Mouse (Mus musculus) hindbrain, embryonic 12.5 days (tissue): ENCODE results near the gene Fam83c. TPM values are rescaled to one million over a fixed set of nuclear protein-coding genes. Genes with fewer than 3 reads are reported as not detected.
"Not testable (repeated sequence)": the region's sequence is repeated elsewhere in the genome, so short reads cannot be mapped to it uniquely, and the experiment has no call there.

Experiments
- ATAC-seq: fragments of 200-750 bp; cut with Nextera tagmentation; 2 replicates; pipeline ENCODE4 v1.8.0; 2017; ENCODE audit warnings: moderate TSS enrichment; ENCODE audit not compliant: low FRiP score
- H3K27ac ChIP-seq: fragments of 300-500 bp; sonication (generic); 2 replicates; pipeline ENCODE4 v1.5.1; 2016; ENCODE audit warnings: mild to moderate bottlenecking
- H3K27me3 ChIP-seq: fragments of 300-500 bp; sonication (generic); 2 replicates; pipeline ENCODE4 v1.6.1; 2016; ENCODE audit warnings: mild to moderate bottlenecking
- H3K36me3 ChIP-seq: fragments of 300-500 bp; sonication (generic); 2 replicates; pipeline ENCODE4 v1.6.1; 2016; ENCODE audit warnings: mild to moderate bottlenecking
- H3K4me1 ChIP-seq: fragments of 300-500 bp; sonication (generic); 2 replicates; pipeline ENCODE4 v1.6.1; 2016
- H3K4me2 ChIP-seq: fragments of 300-500 bp; sonication (generic); replicated peaks from 2 replicates; pipeline ENCODE4 v1.6.1; 2016; ENCODE audit warnings: mild to moderate bottlenecking
- H3K4me3 ChIP-seq: fragments of 300-500 bp; sonication (generic); 2 replicates; pipeline ENCODE4 v1.5.1; 2016; ENCODE audit warnings: mild to moderate bottlenecking
- H3K9ac ChIP-seq: fragments of 300-500 bp; sonication (generic); 2 replicates; pipeline ENCODE4 v1.6.1; 2016; ENCODE audit warnings: mild to moderate bottlenecking, moderate library complexity
- H3K9me3 ChIP-seq: fragments of 300-500 bp; sonication (generic); replicated peaks from 2 replicates; pipeline ENCODE4 v1.6.1; 2016; ENCODE audit warnings: mild to moderate bottlenecking
- WGBS: fragments of 180-500 bp; shearing (Covaris S2); methylation state at CpG from one replicate; pipeline ENCODE4 v1.1.7; 2016; 5-methylcytosine and 5-hydroxymethylcytosine counted together
- polyA plus RNA-seq: library from polyadenylated mRNA; unstranded; fragments of >200 nt; fragmentation: Nextera tagmentation; extraction: Ambion mirVana; gene quantifications from 2 replicates; pipeline ENCODE4 v1.2.1, GENCODE M21; 2016

The Fam83c gene
- polyA plus RNA-seq, 1 experiment from 2014 or later = 0.41 TPM

DNA sequence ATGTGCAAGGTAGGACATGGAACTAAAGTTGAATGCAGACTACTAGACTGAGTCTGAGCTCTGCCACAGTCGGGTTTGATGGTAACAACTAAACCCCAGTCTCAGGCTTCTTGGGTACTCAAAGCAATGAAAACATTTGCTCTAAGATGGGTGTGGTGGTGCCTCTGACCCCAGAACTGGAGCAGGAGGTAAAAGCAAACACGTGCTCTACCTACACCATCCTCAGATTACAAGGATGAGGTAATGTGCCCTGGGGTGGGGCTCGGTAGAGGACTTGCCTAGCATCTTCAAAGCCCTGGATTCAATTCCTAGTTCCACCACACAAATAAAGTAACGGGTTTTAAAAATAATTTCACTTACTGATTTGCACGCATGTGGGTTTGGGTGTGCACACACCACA lies 17.9 kb upstream of the Fam83c start:
- no peaks in the 10 kb centered on the region for H3K9me3 ChIP-seq
- peaks cover 43% of the 10 kb centered on the region for H3K36me3 ChIP-seq
- no peak overlapping the region for H3K9ac ChIP-seq
- no peaks in the 10 kb centered on the region for H3K27me3 ChIP-seq
- ATAC-seq = no peak
- H3K4me2 ChIP-seq = no peak overlapping the region
- WGBS = 91% methylated on average over 5 of the region's 5 CpGs
- no peak overlapping the region for H3K27ac ChIP-seq
- H3K4me3 ChIP-seq = no peak overlapping the region
- no peaks in the 10 kb centered on the region for H3K4me1 ChIP-seq

GRCm38 (mm10) chr2:155850120-155850519 lies 15.5 kb upstream of the Fam83c start:
- no peak overlapping the region for H3K4me3 ChIP-seq
- no peaks in the 10 kb centered on the region for H3K9me3 ChIP-seq
- no peak overlapping the region for H3K4me2 ChIP-seq
- no peak overlapping the region for H3K9ac ChIP-seq
- H3K27ac ChIP-seq = no peak overlapping the region
- 80% methylated on average over 7 of the region's 7 CpGs for WGBS
- H3K4me1 ChIP-seq = no peaks in the 10 kb centered on the region
- no peak for ATAC-seq
- H3K36me3 ChIP-seq = peaks cover 54% of the 10 kb centered on the region
- H3K27me3 ChIP-seq = no peaks in the 10 kb centered on the region

GRCm38 (mm10) chr2:155849464-155849863 lies 14.8 kb upstream of the Fam83c start:
- Histone ChIP-seq H3K36me3 (peaks cover 58% of the 10 kb centered on the region), H3K9ac (no peak overlapping the region), H3K4me2 (no peak overlapping the region), H3K9me3 (no peaks in the 10 kb centered on the region), H3K4me3 (no peak overlapping the region), H3K4me1 (no peaks in the 10 kb centered on the region), H3K27me3 (no peaks in the 10 kb centered on the region), H3K27ac (no peak overlapping the region)
- 73% methylated on average over 7 of the region's 7 CpGs for WGBS
- no peak for ATAC-seq

GRCm38 (mm10) chr2:155848291-155848690 lies 13.6 kb upstream of the Fam83c start:
- Histone ChIP-seq H3K4me1 (no peaks in the 10 kb centered on the region), H3K9me3 (no peaks in the 10 kb centered on the region), H3K4me3 (no peak overlapping the region), H3K36me3 (peaks cover 55% of the 10 kb centered on the region), H3K27ac (no peak overlapping the region), H3K27me3 (no peaks in the 10 kb centered on the region), H3K9ac (no peak overlapping the region), H3K4me2 (no peak overlapping the region)
- WGBS = 37% methylated on average over 6 of the region's 6 CpGs
- 0 out of 2 replicates have a peak, but pooled peaks have one; percentile 29 for ATAC-seq

DNA sequence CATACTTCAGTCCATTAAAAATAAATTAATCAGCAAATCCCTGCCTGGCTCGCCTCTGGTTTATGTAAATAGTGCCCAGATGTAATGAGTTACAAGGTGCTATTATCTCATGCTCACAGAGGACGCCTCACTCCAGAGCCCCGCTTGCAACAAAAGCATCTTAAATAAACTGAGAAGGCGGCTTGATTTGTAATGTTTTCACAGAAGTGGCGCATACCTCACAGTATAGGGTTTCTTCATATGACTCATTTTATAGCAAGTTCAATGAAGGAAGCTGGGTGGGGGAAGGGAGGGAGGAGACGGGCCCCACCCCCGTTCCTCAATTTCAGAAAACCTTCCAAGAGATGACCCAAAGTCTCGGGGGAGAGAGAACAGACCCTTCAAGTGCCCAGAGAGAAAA lies 12.3 kb upstream of the Fam83c start:
- ATAC-seq = no peak
- H3K9ac ChIP-seq = no peak overlapping the region
- no peaks in the 10 kb centered on the region for H3K4me1 ChIP-seq
- H3K4me2 ChIP-seq = no peak overlapping the region
- peaks cover 46% of the 10 kb centered on the region for H3K36me3 ChIP-seq
- no peaks in the 10 kb centered on the region for H3K27me3 ChIP-seq
- no peak overlapping the region for H3K4me3 ChIP-seq
- no peak overlapping the region for H3K27ac ChIP-seq
- WGBS = 86% methylated on average over 8 of the region's 8 CpGs
- no peaks in the 10 kb centered on the region for H3K9me3 ChIP-seq

- H3K36me3 ChIP-seq = no peaks in the 10 kb centered on the region
- no peaks in the 10 kb centered on the region for H3K9me3 ChIP-seq
- no peak overlapping the region for H3K9ac ChIP-seq
- H3K4me1 ChIP-seq = no peaks in the 10 kb centered on the region
- no peak overlapping the region for H3K4me3 ChIP-seq
- no peaks in the 10 kb centered on the region for H3K27me3 ChIP-seq
- no peak overlapping the region for H3K27ac ChIP-seq
- 85% methylated on average over 4 of the region's 4 CpGs for WGBS
- no peak overlapping the region for H3K4me2 ChIP-seq
- no peak for ATAC-seq
Observed at GRCm38 (mm10) chr2:155838961-155839360, 4.3 kb upstream of the Fam83c start.

GRCm38 (mm10) chr2:155837961-155838360 lies 3.3 kb upstream of the Fam83c start:
- no peak overlapping the region for H3K4me2 ChIP-seq
- H3K36me3 ChIP-seq = no peaks in the 10 kb centered on the region
- H3K4me1 ChIP-seq = no peaks in the 10 kb centered on the region
- no peak overlapping the region for H3K4me3 ChIP-seq
- WGBS = 79% methylated on average over 3 of the region's 3 CpGs
- H3K27me3 ChIP-seq = 0 out of 2 replicates have a peak, but pooled peaks cover 2% of the 10 kb centered on the region
- no peak for ATAC-seq
- H3K9me3 ChIP-seq = no peaks in the 10 kb centered on the region
- H3K27ac ChIP-seq = no peak overlapping the region
- no peak overlapping the region for H3K9ac ChIP-seq

DNA sequence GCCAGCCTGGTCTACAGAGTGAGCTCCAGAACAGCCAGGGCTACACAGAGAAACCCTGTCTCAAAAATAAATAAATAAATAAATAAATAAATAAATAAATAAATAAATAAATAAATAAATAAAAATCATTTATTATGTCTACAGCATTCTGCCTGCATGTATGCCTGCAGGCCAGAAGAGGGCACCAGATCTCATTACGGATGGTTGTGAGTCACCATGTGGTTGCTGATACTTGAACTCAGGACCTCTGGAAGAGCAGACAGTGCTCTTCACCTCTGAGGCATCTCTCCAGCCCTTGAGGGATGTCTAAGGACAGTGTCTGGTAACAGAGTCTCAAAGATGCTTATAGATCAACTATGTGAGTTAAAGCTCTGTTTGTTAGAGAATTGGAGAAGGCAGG lies 2.6 kb downstream of the Fam83c start:
- 63% methylated on average over 1 of the region's 1 CpGs for WGBS
- not testable (repeated sequence) for H3K9ac ChIP-seq, H3K36me3 ChIP-seq, H3K9me3 ChIP-seq, H3K4me1 ChIP-seq, H3K4me2 ChIP-seq, H3K27ac ChIP-seq, H3K4me3 ChIP-seq, H3K27me3 ChIP-seq, ATAC-seq

GRCm38 (mm10) chr2:155831302-155831701 lies 3.4 kb downstream of the Fam83c start:
- H3K36me3 ChIP-seq = no peaks in the 10 kb centered on the region
- no peaks in the 10 kb centered on the region for H3K9me3 ChIP-seq
- H3K27me3 ChIP-seq = 0 out of 2 replicates have a peak, but pooled peaks cover 2% of the 10 kb centered on the region
- H3K4me3 ChIP-seq = no peak overlapping the region
- H3K4me1 ChIP-seq = peaks cover 10% of the 10 kb centered on the region
- H3K9ac ChIP-seq = no peak overlapping the region
- H3K27ac ChIP-seq = no peak overlapping the region
- WGBS = 57% methylated on average over 9 of the region's 9 CpGs
- ATAC-seq = no peak
- H3K4me2 ChIP-seq = no peak overlapping the region

GRCm38 (mm10) chr2:155830841-155831240 lies 3.8 kb downstream of the Fam83c start:
- Histone ChIP-seq H3K4me1 (peaks cover 11% of the 10 kb centered on the region), H3K36me3 (no peaks in the 10 kb centered on the region), H3K27me3 (0 out of 2 replicates have a peak, but pooled peaks cover 2% of the 10 kb centered on the region), H3K9ac (no peak overlapping the region), H3K9me3 (no peaks in the 10 kb centered on the region), H3K27ac (no peak overlapping the region), H3K4me3 (no peak overlapping the region), H3K4me2 (no peak overlapping the region)
- 94% methylated on average over 8 of the region's 8 CpGs for whole genome bisulfite sequencing
- ATAC-seq = no peak

GRCm38 (mm10) chr2:155826630-155827424 lies 7.8 kb downstream of the Fam83c start, which contains the start of gene Eif6:
Gene Eif6, minus strand, starts transcription at chr2:155826925.
- Histone ChIP-seq H3K27ac (peak within 1 kb of the TSS; percentile 73), H3K27me3 (no peaks in the 10 kb centered on the region), H3K36me3 (peaks cover 20% of the 10 kb centered on the region), H3K9ac (peak within 1 kb of the TSS; percentile 76), H3K4me3 (peak within 1 kb of the TSS; percentile 67), H3K4me1 (peaks cover 19% of the 10 kb centered on the region), H3K4me2 (peak within 1 kb of the TSS; percentile 94), H3K9me3 (no peaks in the 10 kb centered on the region)
- WGBS = 4% methylated on average over 27 of the region's 27 CpGs
- peak; percentile 93 for ATAC-seq

DNA sequence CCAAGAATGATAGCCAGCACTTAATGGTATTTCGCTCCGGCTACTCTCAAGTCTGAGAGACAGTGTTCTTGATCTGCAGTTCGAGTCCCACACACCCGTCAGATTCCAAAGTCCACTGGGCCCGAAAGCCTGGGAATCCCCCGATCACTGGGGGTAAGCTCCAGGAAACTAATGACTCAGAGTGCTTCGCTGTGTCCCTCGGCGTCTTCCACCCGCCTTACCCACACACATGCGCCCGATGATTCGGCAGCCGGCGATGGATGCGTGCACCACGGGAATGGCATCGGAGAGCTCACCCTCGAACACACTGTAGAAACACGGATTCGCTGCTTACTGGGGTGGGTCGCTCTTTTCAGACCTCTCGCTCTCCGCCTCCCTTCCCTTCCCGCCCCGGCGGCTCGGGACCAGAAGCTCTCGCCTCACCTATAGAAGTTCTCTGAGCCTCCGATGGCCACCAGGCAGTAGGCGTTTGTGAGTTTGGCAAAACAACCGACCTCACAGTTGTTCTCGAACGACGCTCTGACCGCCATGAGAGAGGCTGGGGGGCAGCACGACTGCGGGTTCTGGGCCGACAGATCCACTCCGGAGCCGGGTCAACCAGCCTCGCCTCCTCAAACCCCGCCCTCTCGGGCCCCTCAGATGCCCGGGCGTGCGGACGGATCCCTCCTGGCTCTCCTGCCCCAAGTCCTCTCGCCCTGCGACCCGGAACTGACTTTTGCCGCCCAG lies 8.6 kb downstream of the Fam83c start:
- Histone ChIP-seq H3K27ac (peak overlapping the region; percentile 60), H3K4me3 (peak overlapping the region; percentile 67), H3K27me3 (no peaks in the 10 kb centered on the region), H3K4me1 (peaks cover 19% of the 10 kb centered on the region), H3K4me2 (peak overlapping the region; percentile 94), H3K9ac (peak overlapping the region; percentile 76), H3K9me3 (no peaks in the 10 kb centered on the region), H3K36me3 (peaks cover 26% of the 10 kb centered on the region)
- ATAC-seq = no peak
- WGBS = 2% methylated on average over 52 of the region's 52 CpGs
